Mouse (Mus musculus) lung, embryonic 15.5 days (tissue): ENCODE measurements at regions not wholly inside any gene's neighbourhood (a gene's known extent, or its start where the extent isn't known, plus 50 kb on each side); places are given as distances from the start of the nearest gene placed in this dataset.

Source experiments
- ATAC-seq: fragments of 200-750 bp; cut with Nextera tagmentation; 2 replicates; pipeline ENCODE4 v1.8.0; 2017; ENCODE audit warnings: moderate number of reproducible peaks, borderline replicate concordance; ENCODE audit not compliant: low FRiP score, low TSS enrichment; ENCODE audit errors: extremely low read depth
- H3K27ac ChIP-seq: fragments of 300-500 bp; sonication (generic); 2 replicates; pipeline ENCODE4 v1.5.1; 2015; ENCODE audit warnings: moderate library complexity, mild to moderate bottlenecking, inconsistent platforms
- H3K27me3 ChIP-seq: fragments of 300-500 bp; sonication (generic); 2 replicates; pipeline ENCODE4 v1.6.1; 2015; ENCODE audit warnings: inconsistent platforms
- H3K36me3 ChIP-seq: fragments of 300-500 bp; sonication (generic); 2 replicates; pipeline ENCODE4 v1.6.1; 2015; ENCODE audit warnings: inconsistent platforms
- H3K4me1 ChIP-seq: fragments of 300-500 bp; sonication (generic); 2 replicates; pipeline ENCODE4 v1.6.1; 2015; ENCODE audit warnings: inconsistent platforms
- H3K4me2 ChIP-seq: fragments of 300-500 bp; sonication (generic); 2 replicates; pipeline ENCODE4 v1.6.1; 2015; ENCODE audit warnings: inconsistent platforms, mild to moderate bottlenecking, moderate library complexity
- H3K4me3 ChIP-seq: fragments of 300-500 bp; sonication (generic); 2 replicates; pipeline ENCODE4 v1.5.1; 2015; ENCODE audit warnings: mild to moderate bottlenecking, inconsistent platforms
- H3K9ac ChIP-seq: fragments of 300-500 bp; sonication (generic); 2 replicates; pipeline ENCODE4 v1.6.1; 2015; ENCODE audit warnings: inconsistent platforms
- H3K9me3 ChIP-seq: fragments of 300-500 bp; sonication (generic); 2 replicates; pipeline ENCODE4 v1.6.1; 2016; ENCODE audit warnings: inconsistent platforms
- WGBS: fragments of 180-500 bp; shearing (Covaris S2); methylation state at CpG from one replicate; pipeline ENCODE4 v1.1.7; 2015; 5-methylcytosine and 5-hydroxymethylcytosine counted together

GRCm38 (mm10) chr9:89532435-89532834, 90.5 kb downstream of the Minar1 start:
- Histone ChIP-seq H3K27ac (no peak overlapping the region), H3K9ac (no peak overlapping the region), H3K4me3 (no peak overlapping the region), H3K4me2 (no peak overlapping the region), H3K27me3 (no peaks in the 10 kb centered on the region), H3K36me3 (no peaks in the 10 kb centered on the region), H3K4me1 (no peaks in the 10 kb centered on the region), H3K9me3 (no peaks in the 10 kb centered on the region)
- WGBS = 34% methylated on average over 2 of the region's 2 CpGs
- peak; percentile 46; the same call in 1 of the 2 replicates for ATAC-seq

- no peak for ATAC-seq
- Histone ChIP-seq H3K4me2 (no peak overlapping the region), H3K36me3 (no peaks in the 10 kb centered on the region), H3K9ac (no peak overlapping the region), H3K27ac (no peak overlapping the region), H3K9me3 (no peaks in the 10 kb centered on the region), H3K27me3 (no peaks in the 10 kb centered on the region), H3K4me3 (no peak overlapping the region), H3K4me1 (no peaks in the 10 kb centered on the region)
- 83% methylated on average over 1 of the region's 1 CpGs for WGBS
Measured at GRCm38 (mm10) chr9:89524137-89524536, 98.8 kb downstream of the Minar1 start.

DNA sequence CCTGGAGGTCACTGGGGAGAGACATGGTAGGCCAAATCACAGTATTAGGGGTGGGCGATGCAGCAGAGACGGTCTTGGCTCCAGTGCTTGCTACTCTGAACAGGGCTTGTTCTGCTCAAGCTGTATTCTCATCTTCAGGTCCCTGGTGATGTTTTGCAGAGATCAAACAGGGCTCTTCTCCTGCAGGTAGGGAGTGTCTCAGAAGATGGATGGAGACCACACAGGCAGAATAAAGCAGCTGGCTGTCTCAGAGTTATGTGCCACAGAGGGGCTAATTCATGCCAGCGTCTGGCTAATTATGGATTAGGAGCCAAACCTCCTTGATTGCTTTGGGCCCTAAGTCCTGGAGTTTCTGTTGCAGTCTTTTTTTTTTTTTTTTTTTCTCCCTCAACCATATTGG, 99.2 kb downstream of the Minar1 start:
- no peaks in the 10 kb centered on the region for H3K36me3 ChIP-seq
- no peak for ATAC-seq
- no peaks in the 10 kb centered on the region for H3K4me1 ChIP-seq
- no peaks in the 10 kb centered on the region for H3K9me3 ChIP-seq
- no peak overlapping the region for H3K4me2 ChIP-seq
- H3K4me3 ChIP-seq = no peak overlapping the region
- H3K27ac ChIP-seq = no peak overlapping the region
- H3K27me3 ChIP-seq = no peaks in the 10 kb centered on the region
- 43% methylated on average over 3 of the region's 3 CpGs for WGBS
- H3K9ac ChIP-seq = no peak overlapping the region

DNA sequence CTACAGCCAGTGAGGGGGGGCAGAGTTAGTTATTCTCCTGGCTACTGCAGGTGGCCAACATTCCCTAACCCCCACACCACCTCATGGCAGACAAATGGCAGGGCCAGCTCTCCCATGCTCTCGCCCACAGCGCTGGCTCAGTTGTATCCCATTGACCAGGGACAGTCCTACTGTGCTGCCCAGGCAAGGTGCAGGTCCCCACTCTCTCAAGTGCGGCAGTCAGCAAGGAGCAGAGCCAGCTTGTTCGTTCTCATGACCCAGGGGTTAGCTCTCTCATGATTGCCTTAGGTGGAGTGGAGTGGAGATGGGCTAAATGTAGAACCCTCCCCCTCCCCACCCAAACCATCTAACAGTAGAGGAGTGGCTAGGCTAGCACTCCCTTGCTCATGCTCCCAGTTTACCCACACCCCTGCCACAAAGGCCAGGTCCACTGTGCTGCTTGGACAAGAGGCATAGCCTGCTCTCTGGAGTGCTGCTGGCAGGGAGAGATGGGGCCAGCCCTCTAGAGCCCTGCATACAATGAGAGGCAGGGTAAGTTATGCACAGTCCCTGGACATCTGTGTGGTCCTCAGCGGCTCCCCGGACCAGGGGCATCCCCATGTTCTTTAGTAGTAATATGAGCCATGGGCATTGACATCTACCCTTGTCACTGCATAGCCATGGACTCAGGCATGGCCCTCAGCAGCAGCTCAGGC, 114.4 kb downstream of the Minar1 start:
- H3K9me3 ChIP-seq = no peaks in the 10 kb centered on the region
- H3K4me2 ChIP-seq = no peak overlapping the region
- H3K4me1 ChIP-seq = no peaks in the 10 kb centered on the region
- no peaks in the 10 kb centered on the region for H3K36me3 ChIP-seq
- H3K9ac ChIP-seq = no peak overlapping the region
- H3K27ac ChIP-seq = no peak overlapping the region
- H3K4me3 ChIP-seq = no peak overlapping the region
- WGBS = 78% methylated on average over 6 of the region's 6 CpGs
- H3K27me3 ChIP-seq = no peaks in the 10 kb centered on the region
- 0 out of 2 replicates have a peak, but pooled peaks have one; percentile 49 for ATAC-seq

DNA sequence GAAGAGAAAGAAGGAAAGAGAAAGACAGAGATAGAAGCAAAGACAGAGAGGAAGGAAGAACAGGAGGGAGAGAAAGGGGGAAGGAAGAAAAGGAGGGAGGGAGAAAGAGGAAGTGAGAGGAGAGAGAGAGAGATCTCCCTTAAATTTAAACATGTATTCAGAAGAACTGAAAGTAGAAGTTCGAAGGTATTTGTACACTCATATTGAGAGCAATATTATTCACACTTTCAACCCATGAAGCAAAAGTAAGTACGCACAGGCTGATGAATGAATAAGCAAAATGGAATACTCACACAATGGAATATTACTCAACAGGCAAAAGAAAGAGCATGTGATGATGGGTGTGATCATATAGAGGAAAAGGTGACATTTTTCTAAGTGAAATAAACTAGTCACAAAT, 120.8 kb downstream of the Minar1 start:
- no peak for ATAC-seq

DNA sequence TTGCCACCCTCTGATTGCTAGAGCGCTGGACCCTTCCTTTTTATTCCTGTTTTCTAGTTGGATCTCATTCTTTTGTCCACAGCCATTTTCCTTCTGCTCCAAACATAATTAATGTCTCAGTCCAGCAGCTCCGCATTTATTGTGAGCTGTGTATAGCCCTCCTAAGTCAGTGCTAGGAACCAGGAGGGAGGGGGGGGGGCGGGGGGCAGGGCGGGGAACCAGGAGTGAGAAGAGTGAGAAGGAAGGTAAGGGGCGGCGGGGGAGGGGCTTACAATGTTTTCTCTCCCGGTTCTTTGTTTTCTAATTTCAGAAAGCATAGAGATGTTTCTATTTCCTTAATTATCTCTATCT, 125.6 kb downstream of the Minar1 start:
- H3K9me3 ChIP-seq = no peaks in the 10 kb centered on the region
- no peaks in the 10 kb centered on the region for H3K4me1 ChIP-seq
- 27% methylated on average over 7 of the region's 7 CpGs for whole genome bisulfite sequencing
- H3K27me3 ChIP-seq = no peaks in the 10 kb centered on the region
- H3K9ac ChIP-seq = no peak overlapping the region
- no peak overlapping the region for H3K4me2 ChIP-seq
- no peak overlapping the region for H3K4me3 ChIP-seq
- ATAC-seq = no peak
- H3K27ac ChIP-seq = no peak overlapping the region
- H3K36me3 ChIP-seq = no peaks in the 10 kb centered on the region

More for the DNA sequence above, 120.8 kb downstream of the Minar1 start:
- H3K4me2 ChIP-seq = no peak overlapping the region
- H3K4me1 ChIP-seq = no peaks in the 10 kb centered on the region
- H3K36me3 ChIP-seq = no peaks in the 10 kb centered on the region
- H3K27me3 ChIP-seq = no peaks in the 10 kb centered on the region
- H3K9me3 ChIP-seq = no peaks in the 10 kb centered on the region
- no peak overlapping the region for H3K4me3 ChIP-seq
- WGBS = 87% methylated on average over 2 of the region's 2 CpGs
- no peak overlapping the region for H3K27ac ChIP-seq
- H3K9ac ChIP-seq = no peak overlapping the region

- Histone ChIP-seq H3K27me3 (no peaks in the 10 kb centered on the region), H3K4me3 (no peak overlapping the region), H3K4me2 (no peak overlapping the region), H3K27ac (no peak overlapping the region), H3K36me3 (no peaks in the 10 kb centered on the region), H3K9ac (no peak overlapping the region), H3K4me1 (no peaks in the 10 kb centered on the region), H3K9me3 (no peaks in the 10 kb centered on the region)
- WGBS = 48% methylated on average over 14 of the region's 14 CpGs
- ATAC-seq = no peak
Measured at GRCm38 (mm10) chr9:89496729-89497398, 126.1 kb downstream of the Minar1 start.

DNA sequence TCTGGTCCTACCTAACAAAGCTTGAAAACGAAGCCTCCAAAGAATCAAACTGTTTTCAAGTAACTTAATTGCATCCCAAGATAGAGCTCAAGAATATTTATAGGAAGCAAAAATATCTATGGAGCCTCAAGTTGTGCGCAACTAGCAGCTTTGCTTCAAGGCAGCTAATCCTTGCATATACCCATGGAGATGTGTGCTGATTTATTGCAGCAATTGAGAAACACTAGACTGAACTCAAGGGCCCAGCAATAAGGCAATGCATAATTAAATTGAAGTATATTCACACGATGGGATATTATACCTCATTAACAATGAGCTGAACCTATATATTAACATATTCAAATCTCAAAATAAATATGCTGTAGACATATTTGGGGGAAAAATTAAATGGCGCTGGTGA, 135.3 kb downstream of the Minar1 start:
- 76% methylated on average over 4 of the region's 4 CpGs for WGBS
- no peak overlapping the region for H3K9ac ChIP-seq
- H3K4me2 ChIP-seq = no peak overlapping the region
- no peaks in the 10 kb centered on the region for H3K27me3 ChIP-seq
- no peaks in the 10 kb centered on the region for H3K9me3 ChIP-seq
- no peak for ATAC-seq
- no peaks in the 10 kb centered on the region for H3K4me1 ChIP-seq
- no peak overlapping the region for H3K4me3 ChIP-seq
- no peak overlapping the region for H3K27ac ChIP-seq
- no peaks in the 10 kb centered on the region for H3K36me3 ChIP-seq

DNA sequence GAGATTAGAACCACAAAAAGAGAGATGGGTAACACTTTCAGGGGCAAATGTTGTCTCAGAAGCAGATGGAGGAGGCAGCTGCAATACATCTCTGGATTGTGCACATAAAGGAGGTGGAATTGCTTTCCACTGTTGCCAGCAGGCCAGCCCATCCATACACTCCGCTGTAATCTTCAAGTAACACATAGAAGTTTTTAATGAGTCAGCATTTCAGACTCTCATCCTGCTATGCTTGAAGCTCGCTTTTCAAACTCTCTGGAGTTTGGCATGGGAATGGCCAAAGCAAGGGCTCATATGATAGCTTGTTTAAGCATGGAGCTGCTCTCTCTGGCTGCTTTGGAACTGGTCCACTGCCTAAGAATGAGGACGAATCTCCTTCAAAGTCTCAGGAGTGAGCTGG, 143.5 kb downstream of the Minar1 start:
- no peaks in the 10 kb centered on the region for H3K9me3 ChIP-seq
- no peaks in the 10 kb centered on the region for H3K36me3 ChIP-seq
- no peak overlapping the region for H3K4me2 ChIP-seq
- no peaks in the 10 kb centered on the region for H3K4me1 ChIP-seq
- no peak overlapping the region for H3K27ac ChIP-seq
- no peak overlapping the region for H3K4me3 ChIP-seq
- no peaks in the 10 kb centered on the region for H3K27me3 ChIP-seq
- H3K9ac ChIP-seq = no peak overlapping the region
- no peak for ATAC-seq
- WGBS = 65% methylated on average over 3 of the region's 3 CpGs

- H3K27me3 ChIP-seq = no peaks in the 10 kb centered on the region
- H3K27ac ChIP-seq = no peak overlapping the region
- no peaks in the 10 kb centered on the region for H3K4me1 ChIP-seq
- ATAC-seq = no peak
- no peak overlapping the region for H3K9ac ChIP-seq
- H3K36me3 ChIP-seq = no peaks in the 10 kb centered on the region
- no peak overlapping the region for H3K4me3 ChIP-seq
- WGBS = 18% methylated on average over 5 of the region's 5 CpGs
- no peak overlapping the region for H3K4me2 ChIP-seq
- no peaks in the 10 kb centered on the region for H3K9me3 ChIP-seq
Measured at GRCm38 (mm10) chr9:89461190-89461589, 161.7 kb downstream of the Minar1 start.

GRCm38 (mm10) chr9:89456666-89457065, 166.3 kb downstream of the Minar1 start:
- Histone ChIP-seq H3K9me3 (no peaks in the 10 kb centered on the region), H3K4me2 (no peak overlapping the region), H3K27me3 (no peaks in the 10 kb centered on the region), H3K4me1 (no peaks in the 10 kb centered on the region), H3K9ac (no peak overlapping the region), H3K4me3 (no peak overlapping the region), H3K27ac (no peak overlapping the region), H3K36me3 (no peaks in the 10 kb centered on the region)
- ATAC-seq = no peak
- 76% methylated on average over 3 of the region's 3 CpGs for WGBS

GRCm38 (mm10) chr9:89449656-89450055, 173.3 kb downstream of the Minar1 start:
- no peaks in the 10 kb centered on the region for H3K36me3 ChIP-seq
- ATAC-seq = no peak
- H3K27me3 ChIP-seq = no peaks in the 10 kb centered on the region
- no peaks in the 10 kb centered on the region for H3K9me3 ChIP-seq
- H3K4me2 ChIP-seq = no peak overlapping the region
- 56% methylated on average over 6 of the region's 6 CpGs for WGBS
- no peak overlapping the region for H3K4me3 ChIP-seq
- no peak overlapping the region for H3K9ac ChIP-seq
- no peaks in the 10 kb centered on the region for H3K4me1 ChIP-seq
- no peak overlapping the region for H3K27ac ChIP-seq
